Mouse (Mus musculus) brain, adult 2 months (tissue): ENCODE data around the gene Sobp.

ENCODE experiments used
- DNase-seq: peaks from one replicate; pipeline ENCODE4 v3.0.0; 2011; ENCODE audit warnings: low read depth, low spot score

Gene Sobp

DNA sequence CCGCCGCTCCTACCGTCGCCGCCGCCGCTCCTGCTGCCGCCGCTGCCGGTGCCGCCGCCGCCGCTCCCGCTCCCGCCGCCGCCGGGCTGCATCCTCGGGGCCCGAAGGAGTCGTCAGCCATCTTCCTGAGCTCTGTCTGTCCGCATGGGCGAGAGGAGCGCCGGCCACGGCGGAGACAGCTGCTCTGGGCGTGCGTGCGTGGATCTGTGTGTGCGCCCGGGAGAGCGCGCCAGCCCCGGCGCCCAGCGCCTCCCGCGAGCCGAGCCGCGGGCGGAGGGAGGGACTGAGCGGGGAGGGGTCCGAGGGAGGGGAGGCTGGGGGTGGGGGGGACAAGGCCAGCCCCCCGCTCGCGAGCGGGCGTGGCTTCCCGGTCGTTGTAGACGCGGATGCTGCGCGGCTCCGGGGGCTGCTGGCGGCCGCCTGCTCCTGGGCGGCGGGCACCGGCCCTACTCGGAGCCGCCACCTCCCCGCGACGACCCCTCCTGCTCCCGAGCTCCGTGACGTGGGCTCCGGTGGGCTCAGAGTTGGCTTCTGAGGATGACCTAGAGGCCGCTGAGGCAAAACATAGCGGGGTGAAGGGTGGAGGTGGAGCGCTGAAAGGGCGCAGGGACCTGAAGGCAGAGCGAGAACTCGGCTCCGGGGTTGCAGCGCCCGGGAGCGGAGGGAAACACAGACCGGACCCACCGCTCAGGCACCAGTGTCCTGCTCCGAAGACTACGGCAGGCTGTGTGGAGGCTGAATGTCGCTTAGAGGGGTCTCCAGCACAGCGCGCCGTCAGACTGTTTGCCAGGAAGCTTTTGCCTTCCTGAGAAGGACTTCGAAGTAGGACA is at the start of gene Sobp, which contains the start of gene 9030612E09Rik:
Gene Sobp (minus strand): TSS at position 205 of the 830 bp plus-strand sequence.
Gene 9030612E09Rik (plus strand): TSS at position 379 of the 830 bp plus-strand sequence.
- peak; percentile 92 for DNase-seq

- DNase-seq, result no peak
Observed at GRCm38 (mm10) chr10:43223391-43223790, 49.1 kb upstream of the Sobp start.

GRCm38 (mm10) chr10:43221659-43222058 is 47.3 kb upstream of the Sobp start:
- DNase-seq, result no peak

DNA sequence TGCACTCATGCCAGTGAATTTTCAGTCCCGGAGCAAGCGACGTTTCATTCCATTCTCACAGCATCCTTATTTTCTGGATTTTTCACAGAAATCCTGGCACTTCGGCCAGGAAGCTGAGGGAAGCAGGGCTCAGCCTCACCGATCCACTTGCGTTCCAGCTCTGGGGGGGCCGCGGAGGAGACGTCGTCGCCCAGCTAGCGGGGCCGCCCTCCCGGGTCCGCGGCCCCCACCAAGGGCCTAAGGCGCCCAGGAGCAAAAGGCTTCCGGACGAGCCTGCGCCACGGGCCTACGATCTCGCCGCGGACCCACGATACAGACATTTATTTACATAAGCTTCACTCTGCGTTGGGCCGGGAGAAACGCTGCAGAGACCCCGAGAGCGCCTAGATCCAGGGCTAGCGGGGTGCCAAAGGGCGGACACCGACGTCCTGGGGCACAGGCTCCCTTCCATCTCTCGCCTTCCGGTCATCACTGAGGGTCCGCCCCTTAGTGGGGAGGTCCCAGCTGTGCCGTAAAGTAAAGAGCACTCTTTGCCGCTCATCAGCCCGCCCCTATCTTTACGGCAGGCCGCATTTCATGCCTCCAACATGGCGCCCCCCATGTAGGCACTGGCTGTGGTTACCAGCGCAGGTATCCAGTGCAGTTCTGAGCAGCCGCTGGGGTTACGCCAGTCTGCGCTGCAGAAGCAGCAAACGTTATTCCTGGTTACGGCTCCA is 46.7 kb upstream of the Sobp start, which contains the start of gene Pdss2:
Gene Pdss2 (plus strand): TSS at position 577 of the 716 bp plus-strand sequence.
- DNase-seq, result peak; percentile 99

DNA sequence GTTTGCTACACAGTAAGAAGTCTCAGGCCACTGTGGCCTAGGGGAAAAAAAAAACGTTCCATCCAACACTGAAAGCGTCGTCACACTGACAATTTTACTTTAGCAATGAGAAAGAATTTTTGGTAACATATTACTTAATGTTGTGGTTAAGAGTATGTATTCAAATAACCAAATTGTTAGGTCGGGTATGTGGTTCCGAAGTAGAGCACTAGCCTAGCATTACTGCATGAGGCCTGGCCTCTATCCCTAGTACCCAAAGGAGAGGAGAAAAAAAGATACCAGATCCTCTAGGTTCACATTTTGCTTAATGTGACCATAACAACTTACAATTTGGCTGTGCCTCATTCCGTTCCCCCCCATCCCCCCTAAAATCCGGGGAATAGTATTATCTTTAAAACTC is 46.1 kb upstream of the Sobp start:
- no peak for DNase-seq

- DNase-seq, result no peak
Observed at GRCm38 (mm10) chr10:43217361-43217900, 43.1 kb upstream of the Sobp start.

- peak; percentile 58 for DNase-seq
Observed at GRCm38 (mm10) chr10:43211866-43212265, 37.5 kb upstream of the Sobp start.

DNA sequence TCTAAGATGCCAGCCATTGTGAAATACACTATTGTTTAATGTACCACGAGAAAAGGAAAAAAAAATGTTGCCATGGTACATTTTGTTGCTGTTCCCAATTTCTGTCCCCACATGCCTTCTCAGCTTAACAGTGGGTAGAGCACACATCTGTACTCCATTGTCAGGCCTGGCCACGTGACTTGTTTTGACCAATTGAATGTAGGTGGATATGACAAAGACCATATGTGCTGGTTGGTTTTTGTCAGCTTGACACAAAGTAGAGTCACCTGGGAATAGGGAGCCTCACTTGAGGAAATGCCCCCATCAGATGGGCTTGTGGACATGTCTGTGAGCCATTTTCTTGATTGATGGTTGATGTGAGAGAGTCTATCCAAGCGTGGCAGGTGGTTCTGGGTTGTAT is 29.5 kb upstream of the Sobp start:
- DNase-seq, result no peak

DNA sequence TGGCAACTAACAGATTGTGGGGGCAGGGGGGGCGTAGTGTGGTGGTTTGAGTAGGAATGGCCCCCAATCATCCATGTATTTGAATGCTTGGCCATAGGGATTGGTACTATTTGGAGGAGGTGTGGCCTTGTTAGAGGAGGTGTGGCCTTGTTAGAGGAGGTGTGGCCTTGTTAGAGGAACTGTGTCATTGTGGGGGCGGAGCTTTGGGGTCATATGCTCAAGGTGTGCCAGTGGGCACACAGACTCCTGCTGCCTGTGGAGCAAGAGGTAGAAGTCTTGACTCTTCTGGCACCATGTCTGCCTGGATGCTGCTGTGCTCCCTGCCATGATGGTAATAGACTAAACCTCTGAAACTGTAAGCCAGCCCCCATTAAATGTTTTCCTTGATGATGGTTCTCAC is 25.9 kb upstream of the Sobp start:
- no peak for DNase-seq

- peak; percentile 18 for DNase-seq
Observed at GRCm38 (mm10) chr10:43180313-43180912, 6.1 kb upstream of the Sobp start.

DNA sequence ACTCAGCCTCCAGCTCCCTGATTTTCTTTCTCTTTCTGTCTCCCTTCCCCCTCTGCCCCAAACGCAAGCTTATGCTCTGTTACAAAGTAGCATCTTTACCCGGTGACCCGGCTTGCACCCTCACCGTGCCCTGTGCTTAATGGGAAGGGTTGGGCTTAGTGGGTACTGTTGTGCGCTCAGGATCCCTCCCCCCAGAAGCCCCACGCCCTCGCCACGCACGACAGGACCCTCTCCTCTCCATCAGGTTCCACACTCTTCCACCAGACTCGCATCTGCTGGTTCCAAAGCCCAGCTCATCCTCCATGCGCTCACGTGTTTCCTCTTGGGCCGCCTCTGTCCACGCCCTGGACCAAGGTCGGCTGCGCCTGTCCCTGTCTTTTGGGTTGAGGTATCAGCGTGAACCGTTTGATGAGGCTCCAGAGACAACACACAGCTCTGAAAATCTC is 849 bp upstream of the Sobp start:
- peak; percentile 75 for DNase-seq

DNA sequence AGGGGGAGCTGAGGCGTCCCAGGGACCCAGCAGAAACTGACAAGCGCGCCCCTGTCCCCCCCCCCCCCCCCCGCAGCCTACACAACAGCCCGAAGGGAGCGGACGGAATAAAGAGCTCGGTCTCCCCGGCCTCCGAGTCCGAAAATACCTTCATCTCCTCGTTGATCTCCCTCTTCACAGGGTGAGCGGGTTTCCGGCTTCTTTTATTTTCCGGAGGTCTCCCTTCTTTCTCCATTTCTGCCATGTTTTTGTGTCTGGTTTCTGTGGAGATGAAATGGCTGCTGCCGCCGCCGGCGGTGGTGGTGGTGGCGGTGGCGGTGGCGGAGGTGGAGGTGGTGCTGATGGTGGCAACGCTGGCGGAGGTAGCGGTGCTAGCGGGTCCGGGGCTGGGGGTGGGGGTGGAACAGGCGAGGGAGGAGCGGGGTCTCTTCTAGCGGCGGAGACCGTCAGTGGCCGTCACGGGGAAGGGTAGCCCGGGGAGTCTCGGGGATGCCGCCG is 453 bp downstream of the Sobp start:
- peak; percentile 43 for DNase-seq

DNA sequence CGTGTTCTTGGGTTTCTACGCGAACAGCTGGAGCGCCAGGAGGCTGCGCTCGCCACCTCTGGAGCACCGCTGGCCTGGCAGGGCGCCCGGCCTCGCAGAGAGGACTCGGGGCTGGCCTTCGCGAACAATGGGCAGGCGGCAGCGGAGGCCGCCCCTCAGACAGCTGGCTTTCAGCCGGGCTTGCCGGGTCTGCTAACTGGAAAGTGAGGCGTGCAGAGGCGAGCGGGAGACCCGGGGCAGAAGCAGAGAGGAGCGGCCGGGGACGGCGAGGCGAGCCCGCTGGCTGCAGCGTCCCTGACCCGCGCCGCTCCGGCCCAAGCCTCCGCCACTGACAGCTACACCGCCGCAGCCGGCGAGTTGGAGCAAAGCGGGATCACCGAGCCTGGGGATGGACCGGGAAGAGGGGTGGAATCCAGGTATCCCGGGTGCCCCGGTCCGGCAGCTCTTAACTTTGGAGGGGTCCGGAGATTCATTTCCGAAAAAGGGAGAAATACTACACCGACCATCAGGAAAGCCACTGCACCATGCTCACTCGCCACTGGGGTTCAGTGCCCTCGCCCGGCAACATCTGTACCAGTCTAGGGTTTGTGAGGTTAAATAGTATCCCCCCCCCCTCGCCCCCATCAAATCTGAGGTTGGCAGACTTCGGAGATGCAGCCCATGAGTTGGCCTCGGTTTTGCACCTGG is 1.0 kb downstream of the Sobp start:
- peak; percentile 56 for DNase-seq

DNA sequence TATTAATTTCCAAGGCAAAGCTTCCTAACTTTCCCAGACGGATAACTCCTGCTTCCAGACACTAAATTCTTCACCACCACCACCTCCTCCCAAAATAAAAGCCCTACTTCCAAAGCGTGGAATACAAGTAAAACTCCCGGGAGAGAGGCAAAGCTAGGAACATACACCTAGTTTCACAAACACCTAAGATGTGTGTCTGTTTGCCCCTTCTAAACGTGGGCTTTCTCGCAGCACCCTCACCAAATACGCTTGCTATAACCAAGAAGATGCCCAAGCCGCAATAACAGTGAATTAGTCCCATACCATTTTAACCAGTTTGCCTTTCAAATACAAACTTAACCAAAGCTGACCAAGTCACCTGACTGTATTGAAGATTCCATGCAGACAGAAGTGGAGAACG is 1.8 kb downstream of the Sobp start:
- peak; percentile 20 for DNase-seq

GRCm38 (mm10) chr10:43172066-43172465 is 2.3 kb downstream of the Sobp start:
- DNase-seq, result peak; percentile 29

DNA sequence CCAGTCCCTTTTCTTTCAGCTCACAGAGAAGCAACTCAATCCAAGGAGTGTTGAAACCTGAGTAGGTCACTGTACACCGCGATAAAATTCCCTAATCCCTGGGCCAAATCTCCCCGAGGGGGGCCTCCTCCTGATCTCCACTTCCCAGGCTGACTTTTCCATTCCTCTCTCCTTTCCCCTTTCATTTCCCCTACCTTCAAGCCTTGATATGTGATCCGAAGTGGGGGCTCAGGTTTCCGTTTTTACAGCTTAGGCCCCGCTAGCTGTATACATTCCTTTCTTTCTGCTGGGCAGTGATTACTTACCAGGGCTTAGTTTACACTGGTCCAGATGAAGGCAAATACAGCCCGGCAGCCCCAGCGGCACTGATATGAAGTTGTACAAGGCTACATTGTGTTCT is 3.2 kb downstream of the Sobp start:
- DNase-seq, result no peak

DNA sequence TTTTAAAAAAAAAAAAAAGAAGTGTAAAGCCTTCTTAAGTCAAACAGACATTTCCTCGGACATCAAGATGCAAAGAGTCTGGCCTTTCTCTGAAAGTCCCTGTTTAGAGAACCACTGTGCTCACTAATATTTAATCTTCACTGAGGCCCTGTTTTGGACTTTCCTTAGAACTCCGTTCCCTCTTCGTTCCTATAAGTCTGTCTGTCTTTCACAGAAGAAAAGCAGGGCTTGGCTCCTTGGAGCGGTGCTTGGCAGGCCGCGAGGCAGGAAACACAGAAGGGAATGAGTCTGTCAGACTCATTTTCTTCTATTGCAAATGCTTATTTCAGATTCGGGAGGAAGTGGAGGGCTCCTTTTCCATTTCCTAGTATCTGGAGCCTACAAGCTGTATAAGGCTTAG is 5.5 kb downstream of the Sobp start:
- DNase-seq, result peak; percentile 18

DNA sequence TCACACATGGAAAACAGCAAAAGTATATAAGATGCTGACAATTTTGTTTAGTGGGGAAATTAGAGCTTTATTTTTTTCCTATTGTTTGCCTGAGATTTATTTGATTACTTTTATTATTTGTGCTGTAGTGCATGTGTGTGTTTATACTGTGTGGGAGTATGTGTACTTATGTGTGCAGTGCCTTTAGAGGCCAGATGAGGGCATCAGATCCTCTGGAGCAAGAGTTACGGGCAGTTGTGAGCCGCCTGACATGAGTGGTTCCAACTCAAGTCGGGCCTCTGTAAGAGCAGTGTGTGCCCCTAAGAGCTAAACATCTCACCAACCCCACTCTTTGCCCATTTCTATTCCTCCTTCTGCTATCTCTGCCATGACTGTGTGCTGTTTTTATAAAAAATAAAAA is 7.5 kb downstream of the Sobp start:
- DNase-seq, result no peak

DNA sequence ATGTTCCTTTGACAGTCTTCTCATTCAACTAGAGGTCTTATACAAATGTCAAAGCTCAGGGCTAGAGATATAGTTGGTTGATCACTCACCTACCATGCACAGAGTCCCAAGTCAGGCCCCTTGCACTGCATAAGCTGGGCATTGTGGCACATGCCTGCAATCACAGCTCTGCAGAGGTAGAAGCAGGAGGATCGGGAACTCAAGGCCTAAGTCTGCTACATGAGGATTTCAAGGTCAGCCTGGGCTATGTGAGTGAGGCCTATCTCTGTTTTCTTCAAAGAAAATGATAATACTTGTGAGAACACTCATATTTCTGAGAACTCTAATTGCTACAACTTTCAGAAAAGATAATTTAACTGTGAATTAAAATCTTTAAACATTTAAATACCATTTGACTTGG is 8.2 kb downstream of the Sobp start:
- DNase-seq, result no peak

GRCm38 (mm10) chr10:43164406-43164805 is 9.9 kb downstream of the Sobp start:
- DNase-seq, result peak; percentile 70

GRCm38 (mm10) chr10:43162318-43162717 is 12.0 kb downstream of the Sobp start:
- DNase-seq, result peak; percentile 27
